Mouse (Mus musculus): Measurements from ENCODE around the gene Mesp1. TPM values are rescaled to one million over a fixed set of nuclear protein-coding genes. Genes with fewer than 3 reads are reported as not detected.
"Not testable (repeated sequence)": the region's sequence is repeated elsewhere in the genome, so short reads cannot be mapped to it uniquely, and the experiment has no call there.

Mesp1 gene
- total RNA-seq, 2 experiments from 2014 or later = not detected

- DNase-seq (ENCODE audit: low spot score in 2 of 2) = peak in 1 of 2 experiments; percentile 24
Observed at GRCm38 (mm10) chr7:79792635-79793421, 760 bp downstream of the Mesp1 start.

DNA sequence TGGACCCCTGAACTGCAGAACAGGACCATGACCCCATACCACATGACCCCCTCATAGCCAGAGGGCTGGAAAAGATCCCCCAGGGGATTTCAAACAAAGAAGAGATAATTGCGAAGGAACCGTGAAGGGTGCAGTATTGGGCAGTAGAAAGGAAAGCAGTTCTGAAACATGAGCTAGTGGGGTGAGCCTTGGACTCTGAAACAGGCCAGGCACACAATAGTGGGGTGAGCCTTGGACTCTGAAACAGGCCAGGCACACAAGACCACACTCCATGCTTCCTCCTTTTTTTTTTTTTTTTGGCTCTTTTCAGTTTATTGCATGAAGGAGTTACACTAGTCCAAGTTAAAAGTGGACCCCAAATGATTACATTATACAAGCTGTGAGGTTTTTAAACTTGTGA lies 3.8 kb downstream of the Mesp1 start:
- not testable (repeated sequence) for DNase-seq (ENCODE audit: low spot score in 2 of 2)

- DNase-seq (ENCODE audit: low spot score in 2 of 2) = peak; percentile 46 to 56
Observed at GRCm38 (mm10) chr7:79786295-79786694, 7.3 kb downstream of the Mesp1 start.

GRCm38 (mm10) chr7:79782516-79782855 lies 11.1 kb downstream of the Mesp1 start:
- no peak for DNase-seq (ENCODE audit: low spot score in 2 of 2)

DNA sequence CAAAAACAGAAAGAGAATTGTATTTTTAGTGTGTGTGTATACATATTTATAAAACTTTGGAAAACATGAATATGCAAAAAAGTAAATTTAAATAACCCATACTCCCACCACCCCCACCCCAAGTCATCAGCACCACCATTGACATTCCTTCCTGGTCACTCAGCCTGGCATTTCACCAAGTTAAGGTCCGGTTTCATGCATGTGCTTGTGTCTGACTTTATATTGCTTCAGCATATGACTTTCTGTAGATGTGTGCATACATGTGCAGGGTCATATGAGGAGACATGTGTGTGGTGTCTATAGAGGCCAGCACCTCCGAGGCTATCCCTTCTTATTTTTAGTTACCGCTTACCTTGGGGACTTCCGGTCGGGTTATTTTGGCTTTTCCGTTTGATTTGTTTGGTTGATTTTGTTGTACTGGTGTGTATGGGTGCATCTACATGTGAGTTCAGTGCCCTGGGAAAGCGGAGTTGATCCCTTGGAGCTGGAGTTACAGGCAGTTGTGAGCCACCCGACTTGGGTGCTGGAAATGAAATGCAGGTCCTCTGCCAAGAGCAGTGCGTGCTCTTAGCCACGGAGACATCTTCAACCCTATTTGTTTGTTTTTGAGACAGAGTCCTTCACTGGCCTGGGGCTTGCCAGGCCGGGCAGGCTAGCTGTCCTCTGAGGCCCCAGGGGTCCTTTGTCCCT lies 11.6 kb downstream of the Mesp1 start:
- no peak for DNase-seq (ENCODE audit: low spot score in 2 of 2)

DNA sequence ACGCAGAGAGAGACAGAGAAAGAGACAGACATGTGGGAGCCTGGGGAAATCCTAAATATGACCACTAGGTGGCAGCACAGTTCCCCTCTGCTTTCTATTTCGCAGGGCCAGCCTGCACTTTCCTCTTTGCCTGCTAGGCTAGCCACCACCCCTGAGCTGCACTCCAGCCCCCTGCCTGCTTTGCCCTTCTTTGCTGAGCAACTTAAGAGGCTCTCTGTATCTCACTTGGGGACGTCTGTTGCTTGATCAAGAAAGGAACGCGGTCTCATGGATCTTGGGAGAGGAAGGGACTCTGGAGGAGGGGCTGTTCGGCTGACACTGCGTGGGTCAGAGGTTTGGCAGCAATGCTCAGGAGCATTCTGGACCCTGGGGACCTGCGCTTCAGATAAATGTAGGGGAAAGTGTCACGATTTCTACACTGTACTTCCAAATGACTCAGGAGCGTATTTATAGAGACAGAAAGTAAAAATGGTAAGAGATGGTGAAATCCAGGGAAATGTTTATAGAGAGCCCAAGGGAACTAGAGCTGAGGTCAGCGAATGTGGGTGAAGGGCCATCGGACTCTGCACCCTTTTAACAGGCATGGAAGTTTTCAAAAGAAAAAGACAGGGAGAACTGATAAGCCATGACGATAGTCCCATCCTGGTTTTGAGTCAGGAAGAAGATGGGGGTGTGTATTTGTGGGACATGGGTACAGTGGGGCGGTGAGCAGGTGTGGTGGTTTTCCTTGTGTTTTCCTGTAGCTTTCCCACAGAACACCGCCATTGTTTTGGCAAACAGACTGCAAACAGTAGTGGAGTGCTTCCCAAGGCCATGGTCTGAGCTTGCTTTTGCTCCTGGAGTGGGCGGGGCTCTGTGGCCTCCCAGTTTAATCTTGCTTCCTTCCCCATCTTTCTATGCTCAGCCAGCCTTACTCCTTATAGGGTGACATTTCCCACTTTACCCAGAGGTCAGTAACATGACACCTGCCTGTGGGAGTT lies 12.7 kb downstream of the Mesp1 start:
- peak; percentile 50 to 70 for DNase-seq (ENCODE audit: low spot score in 2 of 2)

DNA sequence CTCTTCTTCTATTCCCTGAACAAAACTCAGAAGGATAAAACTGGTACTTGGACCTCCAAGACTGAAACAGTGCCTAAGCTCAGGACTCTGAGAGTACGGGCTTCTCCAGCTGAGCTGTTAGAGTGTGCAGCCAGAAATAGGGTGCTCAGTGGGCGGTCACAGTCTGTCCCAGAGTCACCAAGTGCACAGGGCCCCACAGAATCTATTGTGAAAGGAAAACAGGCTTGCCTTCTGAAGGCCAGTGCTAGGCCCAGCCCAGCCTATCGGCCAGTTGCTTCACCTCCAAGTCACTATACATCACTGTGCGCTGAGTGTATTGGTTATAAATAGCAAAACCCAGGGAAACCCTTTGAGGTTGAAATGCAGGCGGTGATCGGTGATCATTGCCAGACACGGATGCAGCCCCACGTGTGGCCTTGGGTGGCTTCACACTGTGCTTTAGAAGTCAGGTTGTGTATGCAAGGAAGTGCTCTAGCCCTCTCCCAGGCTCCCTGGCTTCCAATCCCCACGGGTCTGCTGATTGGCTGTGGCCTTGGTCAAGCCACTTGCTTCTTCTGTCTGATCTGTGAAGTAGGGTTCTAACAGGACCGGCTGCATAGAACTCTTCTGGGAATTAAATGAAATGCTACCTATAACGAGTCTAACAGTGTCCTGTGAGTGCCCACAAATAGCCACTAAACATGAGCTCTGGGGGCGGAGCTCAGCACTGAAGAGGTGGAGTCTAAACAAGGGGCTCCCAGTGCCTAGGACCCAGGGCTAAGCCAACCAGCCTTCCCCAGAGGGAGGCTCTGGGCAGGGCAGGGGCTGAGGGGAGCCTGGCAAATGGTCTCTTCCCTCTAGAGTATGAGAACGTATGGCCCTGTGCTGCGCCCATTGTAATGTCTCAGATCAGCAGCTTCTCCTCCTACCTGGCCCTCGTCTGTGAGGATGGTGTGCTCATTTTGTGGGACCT lies 21.8 kb downstream of the Mesp1 start:
- DNase-seq (ENCODE audit: low spot score in 2 of 2) = no peak

DNA sequence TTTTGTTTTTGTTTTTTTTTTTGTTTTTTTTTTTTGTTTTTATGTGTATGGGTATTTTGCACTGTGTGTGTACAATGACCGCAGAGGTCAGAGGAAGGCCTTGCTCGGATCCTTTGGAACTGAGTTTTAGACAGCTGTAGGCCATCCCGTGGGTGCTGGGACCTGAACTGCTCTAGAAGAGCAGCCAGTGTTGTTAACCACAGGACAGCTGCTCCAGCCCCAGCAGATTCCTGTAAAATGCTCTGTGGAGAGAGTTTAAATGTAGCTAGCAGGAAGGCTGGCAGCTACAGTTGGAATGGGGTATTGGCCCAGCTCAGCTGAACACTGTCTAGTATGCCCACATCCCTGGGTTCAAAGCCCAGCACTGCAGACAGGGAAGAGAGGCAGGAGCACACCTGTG lies 23.9 kb downstream of the Mesp1 start:
- DNase-seq (ENCODE audit: low spot score in 2 of 2) = no peak

DNA sequence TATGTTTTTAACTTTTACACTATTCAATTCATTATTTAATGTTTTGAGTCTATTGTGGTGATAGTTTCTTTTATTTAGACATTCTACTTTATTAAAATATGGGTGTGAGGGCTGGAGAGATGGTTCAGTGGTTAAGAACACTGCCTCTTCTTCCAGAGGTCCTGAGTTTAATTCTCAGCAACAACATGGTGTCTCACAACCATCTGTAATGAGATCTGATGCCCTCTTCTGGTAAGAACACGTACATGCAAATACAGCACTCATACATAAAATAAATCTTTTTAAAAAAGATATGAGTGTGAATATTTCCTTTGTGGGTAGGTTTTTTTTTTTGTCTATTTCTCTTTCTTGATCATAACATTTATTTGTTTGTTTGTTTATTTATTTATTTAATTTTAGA lies 27.6 kb downstream of the Mesp1 start:
- DNase-seq (ENCODE audit: low spot score in 2 of 2) = no peak

GRCm38 (mm10) chr7:79762106-79762505 lies 31.5 kb downstream of the Mesp1 start:
- DNase-seq (ENCODE audit: low spot score in 2 of 2) = no peak

GRCm38 (mm10) chr7:79761124-79761876 lies 32.3 kb downstream of the Mesp1 start:
- DNase-seq (ENCODE audit: low spot score in 2 of 2) = no peak

DNA sequence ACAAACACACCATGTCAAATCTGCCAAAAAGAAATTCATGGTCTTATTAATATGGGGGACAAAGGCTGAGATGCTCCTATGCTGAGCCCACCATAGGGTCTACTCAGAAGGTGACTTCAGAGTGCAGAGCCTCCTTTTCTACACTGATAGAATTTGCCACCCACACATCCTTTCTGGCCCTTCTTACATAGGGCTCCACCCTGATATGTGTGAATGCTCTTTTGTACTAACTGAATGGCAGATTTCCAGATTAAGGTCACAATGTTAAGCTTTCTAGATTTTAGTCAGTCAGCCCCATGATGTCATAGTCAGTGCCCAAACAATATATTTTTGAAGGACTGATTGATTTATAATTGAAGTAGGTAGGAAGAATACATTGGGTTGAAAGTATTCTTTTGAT lies 33.8 kb downstream of the Mesp1 start:
- no peak for DNase-seq (ENCODE audit: low spot score in 2 of 2)

GRCm38 (mm10) chr7:79758176-79758575 lies 35.4 kb downstream of the Mesp1 start:
- no peak for DNase-seq (ENCODE audit: low spot score in 2 of 2)

DNA sequence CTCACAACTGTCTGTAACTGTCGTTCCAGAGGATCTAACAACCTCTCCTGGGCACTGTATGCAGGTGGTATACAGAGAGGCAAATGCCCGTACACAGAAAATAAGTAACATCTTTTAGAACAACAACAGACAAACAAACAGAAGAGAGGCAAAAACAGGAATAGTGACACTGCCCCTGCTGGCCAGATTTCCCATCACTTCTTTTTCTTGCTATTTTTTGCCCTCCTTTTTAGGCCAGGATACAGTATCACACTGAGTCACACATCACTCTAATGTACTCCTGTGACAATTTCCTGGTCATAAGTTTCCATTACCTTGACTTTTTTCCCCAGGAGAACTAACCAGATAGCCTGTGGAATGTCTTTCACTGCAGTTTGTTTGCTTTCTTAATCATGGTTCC lies 37.3 kb downstream of the Mesp1 start:
- DNase-seq (ENCODE audit: low spot score in 2 of 2) = no peak

DNA sequence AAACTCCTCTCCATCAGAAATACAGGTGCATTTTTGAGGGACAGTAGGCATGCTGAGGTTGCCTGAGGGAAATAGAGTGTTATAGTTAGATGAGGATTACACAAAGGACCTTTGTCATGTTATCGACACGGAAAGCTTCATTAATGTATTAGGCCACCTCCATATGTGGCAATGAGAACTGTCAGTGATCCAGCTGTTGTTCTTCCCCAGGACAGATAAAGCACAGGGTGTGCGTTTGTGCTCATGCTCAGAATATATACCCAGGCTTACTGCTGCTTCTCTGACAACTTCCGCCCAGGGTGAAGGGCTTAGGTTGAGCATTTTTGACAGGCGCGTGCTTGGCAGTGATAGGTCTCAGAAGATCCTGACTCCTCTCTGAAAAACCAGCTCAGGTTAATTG lies 44.1 kb downstream of the Mesp1 start:
- no peak for DNase-seq (ENCODE audit: low spot score in 2 of 2)

GRCm38 (mm10) chr7:79747659-79748058 lies 45.9 kb downstream of the Mesp1 start:
- no peak for DNase-seq (ENCODE audit: low spot score in 2 of 2)

GRCm38 (mm10) chr7:79744585-79744984 lies 49.0 kb downstream of the Mesp1 start:
- no peak for DNase-seq (ENCODE audit: low spot score in 2 of 2)

DNA sequence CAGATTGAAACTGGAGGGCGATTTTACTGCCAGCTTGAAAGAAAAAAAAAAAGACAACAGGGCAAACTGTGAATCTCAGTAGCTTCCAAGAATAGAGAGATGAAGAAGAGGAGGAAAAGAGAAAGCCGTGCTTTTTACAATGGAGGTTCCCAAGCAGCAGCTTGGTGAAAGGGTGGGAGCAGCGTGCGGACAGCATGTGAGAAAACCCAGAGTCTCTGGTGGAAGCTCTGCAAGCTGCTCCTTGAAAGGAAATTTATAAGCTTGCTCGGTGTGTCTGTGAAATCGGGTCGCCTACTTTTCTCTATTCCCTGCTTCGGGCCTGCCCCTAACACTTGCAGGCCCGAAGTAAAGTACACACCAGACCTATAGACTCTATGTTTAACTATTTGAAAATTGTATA lies 49.5 kb downstream of the Mesp1 start:
- no peak for DNase-seq (ENCODE audit: low spot score in 2 of 2)

DNA sequence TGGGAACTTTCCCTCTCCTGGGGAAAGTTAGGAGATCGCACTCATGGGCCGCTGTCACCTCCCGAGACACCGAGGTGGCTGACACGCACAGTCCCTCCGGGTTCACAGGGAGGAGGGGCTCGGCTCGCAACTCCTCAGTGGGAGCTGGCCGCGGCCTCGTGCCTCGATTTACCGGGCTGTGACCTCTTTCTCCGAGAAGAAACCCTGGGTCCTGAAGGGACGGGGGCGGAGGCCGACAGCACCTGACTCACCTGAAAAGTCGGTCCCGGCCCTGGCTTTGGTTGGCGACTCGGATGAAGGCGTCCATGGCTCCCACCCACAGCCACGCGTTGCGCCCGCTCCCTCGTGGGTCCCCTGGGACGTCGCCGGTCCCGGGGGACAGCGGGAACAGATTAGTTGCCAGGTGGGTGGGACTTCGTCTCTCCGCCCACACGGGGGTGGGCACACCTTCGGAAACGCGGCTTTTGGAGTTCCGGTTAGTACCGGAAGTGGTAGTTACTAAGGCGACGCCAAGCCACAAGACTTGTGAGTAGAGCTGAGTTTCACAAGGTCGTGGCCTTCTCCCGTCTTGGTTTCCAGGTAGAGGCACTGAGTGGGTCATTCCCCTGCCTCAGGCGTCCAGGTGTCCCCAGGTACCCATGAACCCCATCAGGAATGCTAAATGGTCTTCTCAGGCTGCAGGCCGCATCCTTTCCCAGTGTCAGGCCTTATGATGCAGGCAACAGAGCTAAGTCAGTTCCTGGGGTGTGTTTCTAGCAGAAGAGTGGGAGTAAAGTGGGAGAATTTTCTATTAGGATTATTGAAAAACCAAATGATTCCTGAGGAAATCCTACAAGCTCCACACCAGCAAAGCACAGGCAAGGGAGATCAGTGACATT lies 50.7 kb downstream of the Mesp1 start, which contains the start of the genes Pex11a and Wdr93:
Gene Pex11a, minus strand, starts transcription at position 473 of the 878 bp plus-strand sequence.
Gene Wdr93, plus strand, starts transcription at position 505 of the 878 bp plus-strand sequence.
- DNase-seq (ENCODE audit: low spot score in 2 of 2) = peak; percentile 38 to 58

Data from gastrocnemius, postnatal 4 days (tissue).